ENCODE assay signal across 7 mouse cellular contexts in genomic region chr11:82846079-82846436, GRCm38 (mm10). TPM values are rescaled to one million over a fixed set of nuclear protein-coding genes. Genes with fewer than 3 reads are reported as not detected.
DNase-seq lines count a peak whose midpoint lies in the region; ATAC-seq and TF ChIP-seq lines count a peak whose summit lies in the region.

No protein-coding gene starts in this region.

- peak overlapping the region; percentile 49 to 57 (median 51) for H3K4me3 ChIP-seq in CH12.LX (replicated peaks in 1 of 3; ENCODE audit: low read depth in 2 of 3, low read length in 2 of 3, poor library complexity in 1 of 3)
- peak overlapping the region; percentile 93 for H3K4me3 ChIP-seq in megakaryocyte, embryonic 14.5 days (replicated peaks)

- dilution Hi-C loops in CH12.LX (cut with MboI; ENCODE audit: extremely low pct_ligation_motif_present, extremely low pct_unique_long_range_greater_than_20kb, low sequenced_read_pairs) = no loop called here

- ATAC-seq in hematopoietic stem cell, adult 5-6 weeks (replicated peaks in 1 of 2; ENCODE audit: insufficient read depth in 1 of 2, low FRiP score in 2 of 2, low TSS enrichment in 1 of 2, low read depth in 1 of 2, poor library complexity in 2 of 2, severe bottlenecking in 2 of 2) = peak; percentile 47 to 56

- H3K36me3 ChIP-seq in CH12.LX (replicated peaks in 1 of 2; ENCODE audit: control insufficient read depth in 1 of 2, insufficient read depth in 1 of 2, low read length in 1 of 2) = peaks cover 2 to 15% of the 10 kb centered on the region in 2 experiments
- H3K36me3 ChIP-seq in megakaryocyte, embryonic 14.5 days (replicated peaks; ENCODE audit: low read length) = peaks cover 52% of the 10 kb centered on the region

- H3K4me1 ChIP-seq in CH12.LX (ENCODE audit: control insufficient read depth in 1 of 2, insufficient read depth in 2 of 2) = peaks cover 9 to 26% of the 10 kb centered on the region in 2 experiments
- peaks cover 93% of the 10 kb centered on the region for H3K4me1 ChIP-seq in megakaryocyte, embryonic 14.5 days

- peak overlapping the region; percentile 37 for H3K9ac ChIP-seq in CH12.LX (ENCODE audit: insufficient read depth, low read depth)

- peaks cover 11% of the 10 kb centered on the region for H3K9me3 ChIP-seq in CH12.LX (replicated peaks; ENCODE audit: low read length)
- H3K9me3 ChIP-seq in megakaryocyte, embryonic 14.5 days = no peaks in the 10 kb centered on the region

- no peak for TF ChIP-seq RAD21 in CH12.LX (IDR thresholded peaks at IDR 0.05; ENCODE audit: low read depth, low read length)

- peak; percentile 20 for DNase-seq in CH12.LX (ENCODE audit: extremely low read depth)
- DNase-seq in MEL-GATA-1-ER (ENCODE audit: extremely low read depth, low read depth) = peak; percentile 80
- DNase-seq in T-cell, adult 2 months (ENCODE audit: low spot score) = no peak
- no peak for DNase-seq in cerebellum, adult 11-12 months
- no peak for DNase-seq in MN1 (ENCODE audit: low spot score)

- TF ChIP-seq POLR2A in CH12.LX (IDR thresholded peaks at IDR 0.05; ENCODE audit: low read depth, low read length) = no peak

- H3K27ac ChIP-seq in CH12.LX (ENCODE audit: insufficient read depth, low read depth) = peak overlapping the region; percentile 82

- 0 out of 2 replicates have a peak, but pooled peaks have one; percentile 21 for TF ChIP-seq EP300 in CH12.LX (IDR thresholded peaks at IDR 0.05; ENCODE audit: low read length)

- peak overlapping the region; percentile 100 for H3K4me2 ChIP-seq in CH12.LX (ENCODE audit: insufficient read depth, low read depth, poor library complexity, severe bottlenecking)

- peaks cover 12% of the 10 kb centered on the region for H3K79me2 ChIP-seq in CH12.LX (replicated peaks; ENCODE audit: control insufficient read depth, extremely low read depth, insufficient read depth, poor library complexity, severe bottlenecking)

- in situ Hi-C loops in CH12.LX (cut with MboI; ENCODE audit: low pct_ligation_motif_present, low pct_unique_long_range_greater_than_20kb, low sequenced_read_pairs) = loop anchor here (5.0 kb wide), 1 partner anchor 41 kb away; no protein-coding TSS in a partner anchor

- H3K27me3 ChIP-seq in CH12.LX (replicated peaks) = no peaks in the 10 kb centered on the region
- no peaks in the 10 kb centered on the region for H3K27me3 ChIP-seq in megakaryocyte, embryonic 14.5 days (replicated peaks)

- TF ChIP-seq CTCF in CH12.LX (conservative IDR thresholded peaks at IDR 0.05 in 1 of 2, IDR thresholded peaks at IDR 0.05 in 1 of 2; ENCODE audit: low read depth in 2 of 2, low read length in 2 of 2) = no peak

TF ChIP-seq in CH12.LX, 34 proteins besides CTCF, POLR2A, EP300 and RAD21:
- TF ChIP-seq MAX (IDR thresholded peaks at IDR 0.05; ENCODE audit: low read length) = no peak
- no peak for TF ChIP-seq TCF12 (IDR thresholded peaks at IDR 0.05; ENCODE audit: low read depth, low read length)
- TF ChIP-seq ZKSCAN1 (IDR thresholded peaks at IDR 0.05; ENCODE audit: borderline replicate concordance, low read depth, low read length) = no peak

RNA-seq across cellular contexts. Expression of gene Rffl, which starts 25.0 kb away (rescaled TPM):
- total RNA-seq in CH12.LX (2012; rRNA removed) (14.8 and 16.5 TPM in 2 replicates), CH12.LX (2014; rRNA removed) (1.2 and 1.5 TPM in 2 replicates)
- polyA plus RNA-seq in CH12.LX (2012; ENCODE audit: insufficient read length, low read depth) = 3.0 TPM in 2 replicates
- 15.8 and 18.8 TPM in 2 replicates for total RNA-seq in hematopoietic stem cell, adult 5-6 weeks (2017)
- polyA plus RNA-seq in megakaryocyte, embryonic 14.5 days (2012; ENCODE audit: insufficient read depth, low replicate concordance) = 5.6 and 33.5 TPM in 2 replicates

RNA-seq across cellular contexts. Expression of gene Rad51d, which starts 44.4 kb away (rescaled TPM):
- 27.2 and 35.5 TPM in 2 replicates for total RNA-seq in CH12.LX (2012; rRNA removed)
- total RNA-seq in CH12.LX (2014; rRNA removed) = 15.0 and 15.7 TPM in 2 replicates
- 27.6 and 33.3 TPM in 2 replicates for polyA plus RNA-seq in CH12.LX (2012; ENCODE audit: insufficient read length, low read depth)
- 15.2 and 21.4 TPM in 2 replicates for total RNA-seq in hematopoietic stem cell, adult 5-6 weeks (2017)
- polyA plus RNA-seq in megakaryocyte, embryonic 14.5 days (2012; ENCODE audit: insufficient read depth, low replicate concordance) = 1.3 and 11.6 TPM in 2 replicates

RNA-seq across cellular contexts. Expression of gene Fndc8, which starts 45.9 kb away (rescaled TPM):
- total RNA-seq in CH12.LX (2012; rRNA removed) = 0.08 TPM in 1 of 2 replicates, not detected in the other
- not detected in 2 replicates for total RNA-seq in CH12.LX (2014; rRNA removed)
- 0.22 and 0.36 TPM in 2 replicates for polyA plus RNA-seq in CH12.LX (2012; ENCODE audit: insufficient read length, low read depth)
- total RNA-seq in hematopoietic stem cell, adult 5-6 weeks (2017) = not detected in 2 replicates
- not detected in 2 replicates for polyA plus RNA-seq in megakaryocyte, embryonic 14.5 days (2012; ENCODE audit: insufficient read depth, low replicate concordance)

Comparison
In these comparisons a context has a peak if more than half of its experiments do, and no peak if none do; other contexts are left out.
1. DNase-seq: peak in CH12.LX (single experiment) and MEL-GATA-1-ER (single experiment); none in T-cell, adult 2 months (single experiment), cerebellum, adult 11-12 months (single experiment) and MN1 (single experiment).